Mouse (Mus musculus) C2C12 (cell line): ENCODE measurements around the gene Hist1h4c.

Experiments used
- CEBPB ChIP-seq: IDR thresholded peaks from one replicate; pipeline ENCODE4 v1.6.1; 2011; ENCODE audit warnings: low read depth, mild to moderate bottlenecking, control low read depth, moderate library complexity
- CTCF ChIP-seq: IDR thresholded peaks from one replicate; pipeline ENCODE4 v1.5.1; 2011; ENCODE audit not compliant: control insufficient read depth, insufficient read depth, insufficient read length
- FOSL1 ChIP-seq: IDR thresholded peaks from one replicate; pipeline ENCODE4 v1.8.0; 2011; ENCODE audit warnings: mild to moderate bottlenecking, low read length; ENCODE audit not compliant: poor library complexity, insufficient read depth, severe bottlenecking
- MAX ChIP-seq: IDR thresholded peaks from one replicate; pipeline ENCODE4 v1.6.1; 2011; ENCODE audit warnings: mild to moderate bottlenecking, control low read depth
- MYOD1 ChIP-seq: IDR thresholded peaks from one replicate; pipeline ENCODE4 v1.6.1; 2011; ENCODE audit warnings: low read depth; ENCODE audit not compliant: control insufficient read depth, insufficient read length
- MYOG ChIP-seq: IDR thresholded peaks from one replicate; pipeline ENCODE4 v1.6.1; 2011; ENCODE audit not compliant: control insufficient read depth, insufficient read length; ENCODE audit errors: extremely low read depth

GRCm38 (mm10) chr13:23709714-23710373 lies 11.6 kb upstream of the Hist1h4c start:
- no peak for TF ChIP-seq CEBPB
- no peak for TF ChIP-seq FOSL1
- TF ChIP-seq CTCF: no peak
- TF ChIP-seq MYOG: no peak
- no peak for TF ChIP-seq MYOD1
- TF ChIP-seq MAX: no peak
